Mouse (Mus musculus): ENCODE results near the gene Galnt12. TPM values are rescaled to one million over a fixed set of nuclear protein-coding genes. Genes with fewer than 3 reads are reported as not detected.

The Galnt12 gene
- total RNA-seq (2023), result 10 to 100 TPM; 11.4 to 12.3 TPM

GRCm38 (mm10) chr4:47091493-47092386 lies at the start of gene Galnt12:
Gene Galnt12 (plus strand): TSS chr4:47091909.

GRCm38 (mm10) chr4:47056791-47057509 lies 34.8 kb upstream of the Galnt12 start, which contains the start of gene Anks6:
Gene Anks6 (minus strand): TSS chr4:47057427.

Other genes with a start within 250 kb of the Galnt12 start
- not detected for gene Gabbr2, start 100.0 kb upstream of the Galnt12 start, total RNA-seq (2023)
- gene Anks6, start 34.5 kb upstream of the Galnt12 start, total RNA-seq (2023), result not detected
- gene Col15a1, start 116.3 kb downstream of the Galnt12 start, total RNA-seq (2023), result under 1 TPM; 0.29 to 0.33 TPM